Mouse (Mus musculus): Measurements from ENCODE around the gene Ldlrad3.

- no peak for TF ChIP-seq CTCF (IDR thresholded peaks at IDR 0.05; ENCODE audit: low read depth)
- no peak for TF ChIP-seq EP300 (IDR thresholded peaks at IDR 0.05; ENCODE audit: low read depth)
These were observed 91.4 kb downstream of the Ldlrad3 start for GRCm38 (mm10) chr2:102094773-102095172.

All from liver, postnatal 0 days (tissue).